Mouse (Mus musculus): Measurements from ENCODE around the gene Sde2. TPM values are rescaled to one million over a fixed set of nuclear protein-coding genes. Genes with fewer than 3 reads are reported as not detected.
"Not testable (repeated sequence)": the region's sequence is repeated elsewhere in the genome, so short reads cannot be mapped to it uniquely, and the experiment has no call there.

The Sde2 gene
- polyA plus RNA-seq, 1 experiment from 2014 or later = 11.8 TPM

- Histone ChIP-seq H3K9ac (replicated peaks) (no peak overlapping the region), H3K27ac (ENCODE audit: low read depth) (peak overlapping the region; percentile 55; the same call in 1 of the 2 replicates), H3K27me3 (ENCODE audit: insufficient read depth, low read length) (no peaks in the 10 kb centered on the region), H3K4me3 (ENCODE audit: low read depth, low read length) (0 out of 2 replicates have a peak overlapping the region, but pooled peaks have one; percentile 17), H3K4me1 (ENCODE audit: insufficient read depth) (peaks cover 30% of the 10 kb centered on the region), H3K4me2 (ENCODE audit: low read depth, low read length) (peak overlapping the region; percentile 63), H3K9me3 (ENCODE audit: low read length) (no peaks in the 10 kb centered on the region), H3K36me3 (replicated peaks; ENCODE audit: insufficient read depth, low read length) (no peaks in the 10 kb centered on the region)
- WGBS (ENCODE audit: insufficient replicate concordance) = 42% methylated on average over 11 of the region's 11 CpGs
- DNase-seq = peak; percentile 56
- peak; percentile 76 for ATAC-seq
- no peak for TF ChIP-seq EP300 (IDR thresholded peaks at IDR 0.05; ENCODE audit: low read depth)
- no peak for TF ChIP-seq CTCF (IDR thresholded peaks at IDR 0.05; ENCODE audit: low read depth)
Measured at GRCm38 (mm10) chr1:180829775-180830174, 21.2 kb upstream of the Sde2 start.

- H3K4me1 ChIP-seq (ENCODE audit: insufficient read depth) = peaks cover 26% of the 10 kb centered on the region
- WGBS (ENCODE audit: insufficient replicate concordance) = 62% methylated on average over 11 of the region's 11 CpGs
- DNase-seq = no peak
- H3K27me3 ChIP-seq (ENCODE audit: insufficient read depth, low read length) = no peaks in the 10 kb centered on the region
- 0 out of 2 replicates have a peak overlapping the region, but pooled peaks have one; percentile 17 for H3K4me3 ChIP-seq (ENCODE audit: low read depth, low read length)
- H3K4me2 ChIP-seq (ENCODE audit: low read depth, low read length) = peak overlapping the region; percentile 63
- no peaks in the 10 kb centered on the region for H3K9me3 ChIP-seq (ENCODE audit: low read length)
- H3K27ac ChIP-seq (ENCODE audit: low read depth) = peak overlapping the region; percentile 55; the same call in 1 of the 2 replicates
- peak; percentile 76 for ATAC-seq
- H3K9ac ChIP-seq (replicated peaks) = no peak overlapping the region
- no peaks in the 10 kb centered on the region for H3K36me3 ChIP-seq (replicated peaks; ENCODE audit: insufficient read depth, low read length)
- no peak for TF ChIP-seq CTCF (IDR thresholded peaks at IDR 0.05; ENCODE audit: low read depth)
- TF ChIP-seq EP300 (IDR thresholded peaks at IDR 0.05; ENCODE audit: low read depth) = no peak
Measured at GRCm38 (mm10) chr1:180830175-180830574, 20.8 kb upstream of the Sde2 start.

- no peaks in the 10 kb centered on the region for H3K9me3 ChIP-seq (ENCODE audit: low read length)
- peaks cover 29% of the 10 kb centered on the region for H3K4me1 ChIP-seq (ENCODE audit: insufficient read depth)
- no peak for DNase-seq
- TF ChIP-seq CTCF (IDR thresholded peaks at IDR 0.05; ENCODE audit: low read depth) (no peak), EP300 (IDR thresholded peaks at IDR 0.05; ENCODE audit: low read depth) (no peak)
- 0 out of 2 replicates have a peak overlapping the region, but pooled peaks have one; percentile 55 for H3K27ac ChIP-seq (ENCODE audit: low read depth)
- H3K36me3 ChIP-seq (replicated peaks; ENCODE audit: insufficient read depth, low read length) = no peaks in the 10 kb centered on the region
- H3K9ac ChIP-seq (replicated peaks) = no peak overlapping the region
- 59% methylated on average over 14 of the region's 14 CpGs for WGBS (ENCODE audit: insufficient replicate concordance)
- ATAC-seq = no peak
- no peaks in the 10 kb centered on the region for H3K27me3 ChIP-seq (ENCODE audit: insufficient read depth, low read length)
- H3K4me2 ChIP-seq (ENCODE audit: low read depth, low read length) = peak overlapping the region; percentile 63
- no peak overlapping the region for H3K4me3 ChIP-seq (ENCODE audit: low read depth, low read length)
Measured at GRCm38 (mm10) chr1:180830588-180831346, 20.2 kb upstream of the Sde2 start.

GRCm38 (mm10) chr1:180835273-180836015 lies 15.5 kb upstream of the Sde2 start:
- Histone ChIP-seq H3K9ac (replicated peaks) (no peak overlapping the region), H3K4me3 (ENCODE audit: low read depth, low read length) (no peak overlapping the region), H3K27me3 (ENCODE audit: insufficient read depth, low read length) (no peaks in the 10 kb centered on the region), H3K27ac (ENCODE audit: low read depth) (peak overlapping the region; percentile 74), H3K4me1 (ENCODE audit: insufficient read depth) (peaks cover 12% of the 10 kb centered on the region), H3K36me3 (replicated peaks; ENCODE audit: insufficient read depth, low read length) (no peaks in the 10 kb centered on the region), H3K9me3 (ENCODE audit: low read length) (no peaks in the 10 kb centered on the region), H3K4me2 (ENCODE audit: low read depth, low read length) (no peak overlapping the region; the same call in none of the 2 replicates)
- ATAC-seq (peak; percentile 38; the same call in 1 of the 2 replicates), DNase-seq (no peak)
- no peak for TF ChIP-seq CTCF (IDR thresholded peaks at IDR 0.05; ENCODE audit: low read depth)
- TF ChIP-seq EP300 (IDR thresholded peaks at IDR 0.05; ENCODE audit: low read depth) = no peak
- WGBS (ENCODE audit: insufficient replicate concordance) = 48% methylated on average over 10 of the region's 10 CpGs

GRCm38 (mm10) chr1:180836467-180836866 lies 14.5 kb upstream of the Sde2 start:
- H3K4me3 ChIP-seq (ENCODE audit: low read depth, low read length); H3K9me3 ChIP-seq (ENCODE audit: low read length); H3K9ac ChIP-seq (replicated peaks); H3K27ac ChIP-seq (ENCODE audit: low read depth); DNase-seq; H3K4me2 ChIP-seq (ENCODE audit: low read depth, low read length); H3K27me3 ChIP-seq (ENCODE audit: insufficient read depth, low read length); H3K4me1 ChIP-seq (ENCODE audit: insufficient read depth); H3K36me3 ChIP-seq (replicated peaks; ENCODE audit: insufficient read depth, low read length); ATAC-seq: not testable (repeated sequence)
- 92% methylated on average over 5 of the region's 8 CpGs for WGBS (ENCODE audit: insufficient replicate concordance)

GRCm38 (mm10) chr1:180837186-180837585 lies 13.7 kb upstream of the Sde2 start:
- Histone ChIP-seq H3K27me3 (ENCODE audit: insufficient read depth, low read length) (no peaks in the 10 kb centered on the region), H3K4me2 (ENCODE audit: low read depth, low read length) (no peak overlapping the region), H3K9me3 (ENCODE audit: low read length) (no peaks in the 10 kb centered on the region), H3K9ac (replicated peaks) (no peak overlapping the region), H3K4me3 (ENCODE audit: low read depth, low read length) (no peak overlapping the region), H3K4me1 (ENCODE audit: insufficient read depth) (peaks cover 4% of the 10 kb centered on the region; the same call in 1 of the 2 replicates), H3K36me3 (replicated peaks; ENCODE audit: insufficient read depth, low read length) (no peaks in the 10 kb centered on the region), H3K27ac (ENCODE audit: low read depth) (no peak overlapping the region)
- 78% methylated on average over 5 of the region's 5 CpGs for WGBS (ENCODE audit: insufficient replicate concordance)
- TF ChIP-seq CTCF (IDR thresholded peaks at IDR 0.05; ENCODE audit: low read depth) = no peak
- no peak for TF ChIP-seq EP300 (IDR thresholded peaks at IDR 0.05; ENCODE audit: low read depth)
- ATAC-seq = no peak
- no peak for DNase-seq
